Mouse (Mus musculus): ENCODE results near the gene Map2k4. TPM values are rescaled to one million over a fixed set of nuclear protein-coding genes. Genes with fewer than 3 reads are reported as not detected.

Map2k4 gene
- total and polyA plus RNA-seq, 2 experiments from 2014 or later = 111 to 157 TPM

- Histone ChIP-seq H3K36me3 (ENCODE audit: insufficient read depth) (peaks cover 22% of the 10 kb centered on the region; the same call in 1 of the 2 replicates), H3K27me3 (ENCODE audit: insufficient read depth, low read length) (no peaks in the 10 kb centered on the region), H3K4me1 (ENCODE audit: insufficient read depth) (peaks cover 5% of the 10 kb centered on the region; the same call in 1 of the 2 replicates), H3K9me3 (ENCODE audit: low read length) (no peaks in the 10 kb centered on the region), H3K4me2 (ENCODE audit: low read depth) (no peak overlapping the region), H3K27ac (ENCODE audit: low read depth, low read length) (no peak overlapping the region), H3K9ac (no peak overlapping the region), H3K4me3 (ENCODE audit: low read depth, low read length) (no peak overlapping the region)
- ATAC-seq (no peak), DNase-seq (no peak)
- TF ChIP-seq CTCF (IDR thresholded peaks at IDR 0.05; ENCODE audit: low read depth) = no peak
- WGBS = 22% methylated on average over 5 of the region's 5 CpGs
Measured at GRCm38 (mm10) chr11:65812088-65812487, 24.0 kb upstream of the Map2k4 start.

GRCm38 (mm10) chr11:65807601-65808000 is 19.5 kb upstream of the Map2k4 start:
- H3K36me3 ChIP-seq (ENCODE audit: insufficient read depth) = no peaks in the 10 kb centered on the region
- H3K9ac ChIP-seq = peak overlapping the region; percentile 76
- peak overlapping the region; percentile 62 for H3K4me2 ChIP-seq (ENCODE audit: low read depth)
- TF ChIP-seq CTCF (IDR thresholded peaks at IDR 0.05; ENCODE audit: low read depth) = no peak
- H3K27ac ChIP-seq (ENCODE audit: low read depth, low read length) = no peak overlapping the region; the same call in 1 of the 2 replicates
- WGBS = 48% methylated on average over 7 of the region's 7 CpGs
- H3K27me3 ChIP-seq (ENCODE audit: insufficient read depth, low read length) = no peaks in the 10 kb centered on the region
- H3K4me1 ChIP-seq (ENCODE audit: insufficient read depth) = peaks cover 5% of the 10 kb centered on the region; the same call in 1 of the 2 replicates
- no peak; the same call in 1 of the 2 replicates for ATAC-seq
- no peak for DNase-seq
- no peaks in the 10 kb centered on the region for H3K9me3 ChIP-seq (ENCODE audit: low read length)
- H3K4me3 ChIP-seq (ENCODE audit: low read depth, low read length) = peak overlapping the region; percentile 72

- ATAC-seq (peak; percentile 98), DNase-seq (peak; percentile 91)
- Histone ChIP-seq H3K27ac (ENCODE audit: low read depth, low read length) (peak within 1 kb of the TSS; percentile 75), H3K4me1 (ENCODE audit: insufficient read depth) (peaks cover 5% of the 10 kb centered on the region; the same call in 1 of the 2 replicates), H3K27me3 (ENCODE audit: insufficient read depth, low read length) (no peaks in the 10 kb centered on the region), H3K4me2 (ENCODE audit: low read depth) (peak within 1 kb of the TSS; percentile 62), H3K4me3 (ENCODE audit: low read depth, low read length) (peak within 1 kb of the TSS; percentile 72), H3K9me3 (ENCODE audit: low read length) (no peaks in the 10 kb centered on the region), H3K36me3 (ENCODE audit: insufficient read depth) (no peaks in the 10 kb centered on the region), H3K9ac (peak within 1 kb of the TSS; percentile 76)
- no peak for TF ChIP-seq CTCF (IDR thresholded peaks at IDR 0.05; ENCODE audit: low read depth)
- 2% methylated on average over 58 of the region's 58 CpGs for WGBS
Measured at GRCm38 (mm10) chr11:65806909-65807504, 18.9 kb upstream of the Map2k4 start, which contains the start of gene Zkscan6. Gene Zkscan6, plus strand, starts transcription at chr11:65807175.

- Histone ChIP-seq H3K4me1 (ENCODE audit: insufficient read depth) (peaks cover 5% of the 10 kb centered on the region; the same call in 1 of the 2 replicates), H3K9me3 (ENCODE audit: low read length) (no peaks in the 10 kb centered on the region), H3K4me3 (ENCODE audit: low read depth, low read length) (peak overlapping the region; percentile 72), H3K4me2 (ENCODE audit: low read depth) (peak overlapping the region; percentile 62), H3K27ac (ENCODE audit: low read depth, low read length) (no peak overlapping the region), H3K36me3 (ENCODE audit: insufficient read depth) (no peaks in the 10 kb centered on the region), H3K27me3 (ENCODE audit: insufficient read depth, low read length) (no peaks in the 10 kb centered on the region), H3K9ac (peak overlapping the region; percentile 76)
- DNase-seq (no peak), ATAC-seq (peak; percentile 38; the same call in 1 of the 2 replicates)
- WGBS = 1% methylated on average over 20 of the region's 20 CpGs
- TF ChIP-seq CTCF (IDR thresholded peaks at IDR 0.05; ENCODE audit: low read depth) = no peak
Measured at GRCm38 (mm10) chr11:65806321-65806904, 18.3 kb upstream of the Map2k4 start.

DNA sequence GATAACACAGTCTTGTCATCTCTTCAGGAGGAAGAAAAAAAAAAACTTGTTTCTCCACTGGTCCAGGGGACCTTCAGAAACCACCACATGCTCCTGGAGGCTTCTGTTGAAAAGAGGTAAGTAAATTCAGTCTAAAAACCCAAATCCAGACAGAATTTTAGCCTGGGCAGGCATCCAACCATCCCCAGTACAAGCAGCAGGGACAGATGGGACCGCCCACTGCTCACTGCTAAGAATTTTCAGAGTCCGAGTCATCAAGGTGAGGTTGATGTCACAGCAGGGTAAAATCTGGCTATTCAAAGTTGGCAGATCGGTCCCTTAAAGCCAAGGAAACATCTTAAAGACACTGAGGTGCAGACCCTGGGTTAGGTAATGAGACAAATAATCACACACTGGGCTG is 13.8 kb upstream of the Map2k4 start:
- H3K27ac ChIP-seq (ENCODE audit: low read depth, low read length) = no peak overlapping the region
- no peaks in the 10 kb centered on the region for H3K9me3 ChIP-seq (ENCODE audit: low read length)
- H3K4me3 ChIP-seq (ENCODE audit: low read depth, low read length) = no peak overlapping the region
- TF ChIP-seq CTCF (IDR thresholded peaks at IDR 0.05; ENCODE audit: low read depth) = no peak
- no peaks in the 10 kb centered on the region for H3K27me3 ChIP-seq (ENCODE audit: insufficient read depth, low read length)
- no peaks in the 10 kb centered on the region for H3K36me3 ChIP-seq (ENCODE audit: insufficient read depth)
- WGBS = 47% methylated on average over 3 of the region's 3 CpGs
- no peak overlapping the region for H3K9ac ChIP-seq
- no peak for ATAC-seq
- H3K4me2 ChIP-seq (ENCODE audit: low read depth) = no peak overlapping the region
- H3K4me1 ChIP-seq (ENCODE audit: insufficient read depth) = no peaks in the 10 kb centered on the region
- DNase-seq = no peak

GRCm38 (mm10) chr11:65795896-65796295 is 7.8 kb upstream of the Map2k4 start:
- Histone ChIP-seq H3K9ac (no peak overlapping the region), H3K4me2 (ENCODE audit: low read depth) (no peak overlapping the region), H3K4me1 (ENCODE audit: insufficient read depth) (no peaks in the 10 kb centered on the region), H3K9me3 (ENCODE audit: low read length) (no peaks in the 10 kb centered on the region), H3K36me3 (ENCODE audit: insufficient read depth) (no peaks in the 10 kb centered on the region), H3K4me3 (ENCODE audit: low read depth, low read length) (no peak overlapping the region), H3K27ac (ENCODE audit: low read depth, low read length) (no peak overlapping the region), H3K27me3 (ENCODE audit: insufficient read depth, low read length) (no peaks in the 10 kb centered on the region)
- ATAC-seq = no peak
- DNase-seq = no peak
- TF ChIP-seq CTCF (IDR thresholded peaks at IDR 0.05; ENCODE audit: low read depth) = no peak
- WGBS = 83% methylated on average over 1 of the region's 1 CpGs

Measured in forebrain, postnatal 0 days (tissue).